Mouse (Mus musculus) heart, embryonic 11.5 days (tissue): ENCODE measurements around the gene Inpp4a. TPM values are rescaled to one million over a fixed set of nuclear protein-coding genes. Genes with fewer than 3 reads are reported as not detected.

Source experiments
- ATAC-seq: fragments of 200-750 bp; cut with Nextera tagmentation; replicated peaks from 2 replicates; pipeline ENCODE4 v1.8.0; 2017; ENCODE audit warnings: moderate library complexity; ENCODE audit not compliant: insufficient number of reproducible peaks, low FRiP score, low TSS enrichment
- H3K27ac ChIP-seq: fragments of 300-500 bp; sonication (generic); 2 replicates; pipeline ENCODE4 v1.5.1; 2014; ENCODE audit warnings: mild to moderate bottlenecking, low read depth, low read length
- H3K27me3 ChIP-seq: fragments of 300-500 bp; sonication (generic); 2 replicates; pipeline ENCODE4 v1.6.1; 2014; ENCODE audit warnings: mild to moderate bottlenecking, low read length, mixed read lengths; ENCODE audit not compliant: control insufficient read depth, insufficient read depth
- H3K36me3 ChIP-seq: fragments of 300-500 bp; sonication (generic); 2 replicates; pipeline ENCODE4 v1.6.1; 2014; ENCODE audit warnings: mild to moderate bottlenecking, low read length, moderate library complexity, mixed read lengths; ENCODE audit not compliant: control insufficient read depth, insufficient read depth
- H3K4me1 ChIP-seq: fragments of 300-500 bp; sonication (generic); 2 replicates; pipeline ENCODE4 v1.6.1; 2014; ENCODE audit warnings: low read length; ENCODE audit not compliant: control insufficient read depth, insufficient read depth
- H3K4me2 ChIP-seq: fragments of 300-500 bp; sonication (generic); 2 replicates; pipeline ENCODE4 v1.6.1; 2014; ENCODE audit warnings: mild to moderate bottlenecking, moderate library complexity
- H3K4me3 ChIP-seq: fragments of 300-500 bp; sonication (generic); 2 replicates; pipeline ENCODE4 v1.5.1; 2014; ENCODE audit warnings: low read depth, low read length
- H3K9ac ChIP-seq: fragments of 300-500 bp; sonication (generic); 2 replicates; pipeline ENCODE4 v1.6.1; 2014; ENCODE audit warnings: mild to moderate bottlenecking, low read depth, low read length, moderate library complexity
- H3K9me3 ChIP-seq: fragments of 300-500 bp; sonication (generic); replicated peaks from 2 replicates; pipeline ENCODE4 v1.6.1; 2016; ENCODE audit warnings: low read length; ENCODE audit not compliant: control insufficient read depth
- WGBS: fragments of 180-500 bp; shearing (Covaris S2); extraction: QIAGEN DNeasy Blood & Tissue Kit; methylation state at CpG from one replicate; pipeline ENCODE4 v1.1.7; 2014; ENCODE audit not compliant: insufficient replicate concordance; 5-methylcytosine and 5-hydroxymethylcytosine counted together
- polyA plus RNA-seq: library from polyadenylated mRNA; unstranded; fragments of >200 nt; fragmentation: Nextera tagmentation; extraction: Ambion mirVana; gene quantifications from 2 replicates; pipeline ENCODE4 v1.2.1, GENCODE M21; 2014

Gene Inpp4a
- polyA plus RNA-seq, 1 experiment from 2014 or later = 12.7 TPM

DNA sequence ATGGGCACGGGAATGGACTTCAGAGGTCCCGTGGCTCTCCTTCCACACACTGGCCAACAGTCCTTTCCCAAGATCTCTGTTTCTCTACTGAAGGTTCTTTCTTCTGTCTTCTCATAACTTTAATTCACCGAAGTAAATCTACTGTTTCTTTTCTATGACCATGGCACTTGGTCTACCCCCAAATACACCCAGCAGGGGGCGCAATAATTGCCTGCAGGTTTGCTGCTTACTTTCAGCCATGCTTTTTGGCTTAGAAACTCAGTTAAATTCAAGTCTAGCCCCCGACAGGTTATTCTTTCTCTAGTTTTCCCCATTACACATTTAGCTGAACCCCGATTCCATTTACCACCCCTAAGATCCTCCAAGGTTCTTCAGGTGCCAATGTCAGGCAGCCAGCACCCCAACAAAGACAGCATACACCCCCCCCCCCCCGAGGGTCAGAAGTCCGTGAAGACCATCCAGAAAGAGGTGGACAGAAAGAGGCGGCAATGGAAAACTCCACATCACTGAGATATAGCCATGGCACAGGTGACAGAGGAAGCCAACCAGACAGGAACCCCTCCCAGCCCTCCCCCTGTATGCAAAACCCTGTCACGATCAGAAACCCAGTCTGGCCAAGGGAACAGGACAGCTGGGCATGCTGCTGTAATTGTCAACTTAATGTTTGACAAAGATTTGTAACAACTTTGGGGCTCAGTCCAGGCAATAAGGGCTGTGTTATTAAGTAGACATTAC is 148.9 kb downstream of the Inpp4a start:
- Histone ChIP-seq H3K4me3 (no peak overlapping the region), H3K36me3 (no peaks in the 10 kb centered on the region), H3K9me3 (no peaks in the 10 kb centered on the region), H3K27me3 (no peaks in the 10 kb centered on the region), H3K4me2 (no peak overlapping the region), H3K27ac (no peak overlapping the region), H3K9ac (no peak overlapping the region), H3K4me1 (no peaks in the 10 kb centered on the region)
- no peak for ATAC-seq
- 76% methylated on average over 10 of the region's 10 CpGs for WGBS

DNA sequence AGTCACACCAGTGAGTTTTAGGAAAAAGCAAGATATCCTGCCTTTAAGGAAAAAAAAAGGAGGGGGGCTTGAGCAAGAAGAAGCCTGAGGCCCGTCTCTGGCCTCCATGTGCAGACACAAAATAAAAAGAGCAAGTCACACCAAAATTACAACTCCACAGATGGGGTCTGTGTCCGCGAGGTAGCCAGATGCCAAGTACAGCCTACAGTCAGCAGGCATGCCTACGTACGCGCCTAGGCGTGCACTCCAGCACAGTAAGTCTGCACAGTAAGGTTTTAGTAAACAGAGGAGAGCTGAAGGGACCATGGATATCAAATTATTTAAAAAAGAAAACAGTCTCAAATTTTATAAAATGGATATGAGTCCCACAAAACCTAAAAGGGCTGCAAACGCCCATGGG is 151.6 kb downstream of the Inpp4a start:
- H3K9ac ChIP-seq = no peak overlapping the region
- H3K27me3 ChIP-seq = no peaks in the 10 kb centered on the region
- H3K36me3 ChIP-seq = no peaks in the 10 kb centered on the region
- no peak for ATAC-seq
- no peak overlapping the region for H3K4me3 ChIP-seq
- no peak overlapping the region for H3K27ac ChIP-seq
- 89% methylated on average over 8 of the region's 8 CpGs for WGBS
- no peaks in the 10 kb centered on the region for H3K9me3 ChIP-seq
- no peak overlapping the region for H3K4me2 ChIP-seq
- no peaks in the 10 kb centered on the region for H3K4me1 ChIP-seq

DNA sequence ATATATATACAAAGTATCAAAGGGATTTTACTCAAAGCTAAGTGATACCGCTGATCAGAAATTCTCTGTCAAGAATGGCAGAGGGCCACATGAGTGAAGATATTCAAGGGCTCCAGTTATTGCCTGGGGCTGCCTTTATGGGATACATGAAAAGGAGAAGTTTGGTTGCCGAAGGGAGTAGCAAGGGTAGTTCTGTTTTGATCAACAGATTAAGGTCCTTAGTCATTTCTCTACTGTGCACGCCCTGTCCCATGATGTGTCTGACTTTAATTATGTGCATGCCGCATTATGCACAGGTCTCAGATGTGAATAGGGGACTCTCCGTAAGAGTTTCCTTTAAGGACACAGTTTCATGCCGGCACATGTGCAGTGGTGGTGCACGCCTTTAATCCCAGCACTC is 157.9 kb downstream of the Inpp4a start:
- ATAC-seq = no peak
- H3K27ac ChIP-seq = no peak overlapping the region
- no peak overlapping the region for H3K9ac ChIP-seq

More for the DNA sequence above, 157.9 kb downstream of the Inpp4a start:
- Histone ChIP-seq H3K36me3 (no peaks in the 10 kb centered on the region), H3K4me1 (no peaks in the 10 kb centered on the region), H3K27me3 (no peaks in the 10 kb centered on the region), H3K9me3 (no peaks in the 10 kb centered on the region), H3K4me3 (no peak overlapping the region), H3K4me2 (no peak overlapping the region)
- WGBS = 84% methylated on average over 7 of the region's 7 CpGs

Other genes with a start within 250 kb of the Inpp4a start
- not detected in 2 replicates for gene Cnga3, start 85.4 kb upstream of the Inpp4a start, polyA plus RNA-seq
- 84.2 and 86.8 TPM in 2 replicates for gene Coa5, start 130.2 kb downstream of the Inpp4a start, polyA plus RNA-seq
- gene Unc50, start 130.3 kb downstream of the Inpp4a start, polyA plus RNA-seq = 82.5 and 88.1 TPM in 2 replicates
- gene Mgat4a, start 241.2 kb downstream of the Inpp4a start, polyA plus RNA-seq = 3.0 and 3.3 TPM in 2 replicates